Mouse (Mus musculus): ENCODE data around the gene Cacnb2. TPM values are rescaled to one million over a fixed set of nuclear protein-coding genes. Genes with fewer than 3 reads are reported as not detected.

Gene Cacnb2
- 2.5 and 2.8 TPM in 2 replicates for polyA plus RNA-seq (2015; fragmentation: Nextera tagmentation; extraction: Ambion mirVana)

DNA sequence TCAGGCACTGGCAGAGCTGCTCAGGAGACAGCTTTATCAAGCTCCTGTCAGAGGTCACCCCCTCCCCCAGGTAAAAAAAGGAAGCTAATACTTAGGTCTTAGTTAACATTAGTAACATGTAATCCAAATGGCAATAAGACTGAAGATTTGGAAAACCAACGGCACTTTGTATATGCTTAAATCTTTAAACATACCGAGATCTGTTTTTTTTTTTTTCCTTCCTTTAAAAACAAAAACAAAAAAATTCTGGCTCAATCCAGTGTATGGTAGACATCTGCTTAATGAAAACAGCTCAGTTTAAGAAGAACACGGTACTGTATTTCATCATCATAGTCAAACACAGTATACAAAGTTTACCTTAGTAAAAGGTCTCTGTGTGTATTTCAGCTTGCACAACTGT is at the start of gene Cacnb2:
TSS of gene Cacnb2 (plus strand) at position 301 of the 400 bp plus-strand sequence.
- peak within 1 kb of the TSS; percentile 56 for H3K9ac ChIP-seq
- peak within 1 kb of the TSS; percentile 92 for H3K4me2 ChIP-seq
- H3K27me3 ChIP-seq = peaks cover 3% of the 10 kb centered on the region; the same call in 1 of the 2 replicates
- peak within 1 kb of the TSS; percentile 44; the same call in 1 of the 2 replicates for H3K27ac ChIP-seq
- no peaks in the 10 kb centered on the region for H3K9me3 ChIP-seq
- peak within 1 kb of the TSS; percentile 58 for H3K4me3 ChIP-seq
- WGBS = 54% methylated on average over 3 of the region's 3 CpGs
- H3K4me1 ChIP-seq = peaks cover 10% of the 10 kb centered on the region; the same call in 1 of the 2 replicates
- no peak for ATAC-seq (ENCODE audit: insufficient number of reproducible peaks, low FRiP score, low TSS enrichment, low read depth)
- H3K36me3 ChIP-seq = no peaks in the 10 kb centered on the region

DNA sequence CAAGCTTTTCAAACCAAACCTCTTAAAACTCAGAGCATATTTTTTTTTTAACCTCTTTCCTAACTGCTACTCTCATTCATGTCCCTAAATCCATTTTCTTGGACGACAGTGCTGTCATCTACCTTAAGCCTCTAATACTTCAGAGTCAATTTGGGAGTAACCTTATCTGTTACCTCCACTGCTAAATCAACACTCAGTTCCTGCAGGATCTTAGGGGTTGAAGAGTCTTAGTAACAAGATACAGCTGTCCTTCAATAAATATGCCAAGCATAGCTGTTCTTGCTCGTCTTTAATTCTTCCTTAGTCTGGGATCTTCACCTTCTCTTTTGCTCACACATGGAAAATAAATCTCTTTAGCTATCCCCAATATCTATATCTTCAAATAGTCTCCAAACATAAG is 34.9 kb upstream of the Cacnb2 start:
- Histone ChIP-seq H3K4me2 (no peak overlapping the region), H3K4me1 (no peaks in the 10 kb centered on the region), H3K36me3 (no peaks in the 10 kb centered on the region), H3K4me3 (no peak overlapping the region), H3K27ac (no peak overlapping the region), H3K27me3 (no peaks in the 10 kb centered on the region), H3K9me3 (no peaks in the 10 kb centered on the region), H3K9ac (no peak overlapping the region)
- no peak for ATAC-seq (ENCODE audit: insufficient number of reproducible peaks, low FRiP score, low TSS enrichment, low read depth)
- WGBS = 34% methylated on average over 2 of the region's 2 CpGs

DNA sequence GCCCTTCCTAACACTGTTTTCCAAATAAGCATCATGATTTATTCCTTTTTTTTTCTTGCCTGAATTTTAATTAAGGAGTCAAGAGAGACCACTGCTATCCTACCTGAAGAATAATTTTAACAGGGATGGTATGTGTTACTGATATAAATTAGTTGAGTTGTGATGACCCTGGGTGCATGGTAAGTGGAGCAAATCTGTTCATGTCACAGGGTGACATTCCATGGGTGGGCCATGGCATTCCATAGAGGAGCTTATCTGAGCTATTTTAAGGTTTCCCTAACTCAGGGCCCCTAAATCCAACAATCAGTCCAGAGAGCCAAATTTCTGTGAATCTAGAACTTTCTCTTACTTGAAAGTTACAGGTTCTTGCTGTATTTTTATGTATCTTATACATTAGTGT is 31.6 kb upstream of the Cacnb2 start:
- ATAC-seq (ENCODE audit: insufficient number of reproducible peaks, low FRiP score, low TSS enrichment, low read depth) = no peak
- H3K9ac ChIP-seq = no peak overlapping the region
- no peak overlapping the region for H3K4me3 ChIP-seq
- H3K9me3 ChIP-seq = no peaks in the 10 kb centered on the region
- no peaks in the 10 kb centered on the region for H3K27me3 ChIP-seq
- H3K27ac ChIP-seq = no peak overlapping the region
- no peaks in the 10 kb centered on the region for H3K4me1 ChIP-seq
- no peaks in the 10 kb centered on the region for H3K36me3 ChIP-seq
- H3K4me2 ChIP-seq = no peak overlapping the region

GRCm38 (mm10) chr2:14589541-14589940 is 13.3 kb upstream of the Cacnb2 start:
- WGBS = 70% methylated on average over 4 of the region's 4 CpGs
- no peak for ATAC-seq (ENCODE audit: insufficient number of reproducible peaks, low FRiP score, low TSS enrichment, low read depth)
- no peaks in the 10 kb centered on the region for H3K36me3 ChIP-seq
- H3K27me3 ChIP-seq = no peaks in the 10 kb centered on the region
- H3K27ac ChIP-seq = no peak overlapping the region
- no peak overlapping the region for H3K9ac ChIP-seq
- H3K4me2 ChIP-seq = no peak overlapping the region
- H3K4me1 ChIP-seq = no peaks in the 10 kb centered on the region
- H3K9me3 ChIP-seq = no peaks in the 10 kb centered on the region
- H3K4me3 ChIP-seq = no peak overlapping the region

- H3K27me3 ChIP-seq = no peaks in the 10 kb centered on the region
- no peak overlapping the region for H3K4me2 ChIP-seq
- no peak overlapping the region for H3K4me3 ChIP-seq
- ATAC-seq (ENCODE audit: insufficient number of reproducible peaks, low FRiP score, low TSS enrichment, low read depth) = no peak
- H3K9ac ChIP-seq = no peak overlapping the region
- H3K4me1 ChIP-seq = no peaks in the 10 kb centered on the region
- H3K9me3 ChIP-seq = no peaks in the 10 kb centered on the region
- H3K27ac ChIP-seq = no peak overlapping the region
- no peaks in the 10 kb centered on the region for H3K36me3 ChIP-seq
Measured at GRCm38 (mm10) chr2:14597909-14598563, 4.9 kb upstream of the Cacnb2 start.

GRCm38 (mm10) chr2:14603784-14604781 is 1.2 kb downstream of the Cacnb2 start:
- peaks cover 3% of the 10 kb centered on the region; the same call in 1 of the 2 replicates for H3K27me3 ChIP-seq
- WGBS = 0% methylated on average over 79 of the region's 83 CpGs
- H3K4me1 ChIP-seq = peaks cover 10% of the 10 kb centered on the region; the same call in 1 of the 2 replicates
- ATAC-seq (ENCODE audit: insufficient number of reproducible peaks, low FRiP score, low TSS enrichment, low read depth) = peak; percentile 85
- H3K4me2 ChIP-seq = peak overlapping the region; percentile 92
- peak overlapping the region; percentile 44; the same call in 1 of the 2 replicates for H3K27ac ChIP-seq
- peak overlapping the region; percentile 58 for H3K4me3 ChIP-seq
- no peaks in the 10 kb centered on the region for H3K9me3 ChIP-seq
- peak overlapping the region; percentile 56 for H3K9ac ChIP-seq
- H3K36me3 ChIP-seq = no peaks in the 10 kb centered on the region

DNA sequence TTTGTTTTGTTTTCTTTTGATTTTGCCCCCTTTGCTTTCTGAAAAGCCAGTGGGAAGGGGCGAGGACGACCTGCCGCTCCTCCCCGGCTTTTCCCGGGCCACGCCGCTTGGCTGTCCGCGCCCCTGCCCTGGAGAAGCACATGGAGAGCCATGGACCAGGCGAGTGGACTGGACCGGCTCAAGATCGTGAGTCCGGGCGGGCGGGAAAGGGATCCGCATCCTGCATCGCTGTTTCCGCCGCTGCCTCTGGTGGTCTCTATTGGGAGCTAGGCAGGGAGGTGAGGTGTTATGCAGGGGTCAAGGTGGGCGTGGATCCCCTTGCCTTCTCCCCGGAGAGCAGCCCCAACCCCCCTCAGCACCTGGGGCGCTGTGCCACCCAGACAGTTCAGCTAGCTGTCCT is 1.9 kb downstream of the Cacnb2 start:
- Histone ChIP-seq H3K27me3 (peaks cover 3% of the 10 kb centered on the region; the same call in 1 of the 2 replicates), H3K4me3 (peak overlapping the region; percentile 58), H3K27ac (no peak overlapping the region), H3K9ac (peak overlapping the region; percentile 56), H3K4me2 (peak overlapping the region; percentile 92), H3K36me3 (no peaks in the 10 kb centered on the region), H3K9me3 (no peaks in the 10 kb centered on the region), H3K4me1 (peaks cover 10% of the 10 kb centered on the region; the same call in 1 of the 2 replicates)
- no peak for ATAC-seq (ENCODE audit: insufficient number of reproducible peaks, low FRiP score, low TSS enrichment, low read depth)
- 1% methylated on average over 22 of the region's 22 CpGs for WGBS

DNA sequence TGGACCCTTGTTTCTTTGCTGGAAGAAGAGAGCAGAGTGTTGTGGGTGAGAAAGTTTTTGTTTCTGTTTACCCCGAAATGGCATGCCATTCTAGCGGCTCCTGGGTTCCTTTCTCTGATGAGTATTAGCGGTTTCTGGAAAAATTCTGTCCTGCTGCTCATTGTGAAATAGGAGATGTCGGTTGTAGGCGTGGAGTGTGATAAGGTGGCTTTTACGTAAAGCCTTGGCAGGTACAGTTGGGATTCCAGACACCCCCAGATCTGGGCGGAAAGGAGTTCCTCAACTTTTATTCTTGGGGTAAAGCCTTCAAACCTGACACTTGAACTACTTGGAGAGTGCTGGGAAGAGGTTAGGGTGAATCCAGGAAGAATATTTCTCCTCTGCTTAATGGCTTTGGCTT is 2.3 kb downstream of the Cacnb2 start:
- H3K4me3 ChIP-seq = peak overlapping the region; percentile 58
- H3K4me1 ChIP-seq = peaks cover 10% of the 10 kb centered on the region; the same call in 1 of the 2 replicates
- no peak for ATAC-seq (ENCODE audit: insufficient number of reproducible peaks, low FRiP score, low TSS enrichment, low read depth)
- peaks cover 3% of the 10 kb centered on the region; the same call in 1 of the 2 replicates for H3K27me3 ChIP-seq
- peak overlapping the region; percentile 56 for H3K9ac ChIP-seq
- peak overlapping the region; percentile 92 for H3K4me2 ChIP-seq
- WGBS = 9% methylated on average over 7 of the region's 7 CpGs
- no peaks in the 10 kb centered on the region for H3K36me3 ChIP-seq
- no peaks in the 10 kb centered on the region for H3K9me3 ChIP-seq
- no peak overlapping the region for H3K27ac ChIP-seq

DNA sequence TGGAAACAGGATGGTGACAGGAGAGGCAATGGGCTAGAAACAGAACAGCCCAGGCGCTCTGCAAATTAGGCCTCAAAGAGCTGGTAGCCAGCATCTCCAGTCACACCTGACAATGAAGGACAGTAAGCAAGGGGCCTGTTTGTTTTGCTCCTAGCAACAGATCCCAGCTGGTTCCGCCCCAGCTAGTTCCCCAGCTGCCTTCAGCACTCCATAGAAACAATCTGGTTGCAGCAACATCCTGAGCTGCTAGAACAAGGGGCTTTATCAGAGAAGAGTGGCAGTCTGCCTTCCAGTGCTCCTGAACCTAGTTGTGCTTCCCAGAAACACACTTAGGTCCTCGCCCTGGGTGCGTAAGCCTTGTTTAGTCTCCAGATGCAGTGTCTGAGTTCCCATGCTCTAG is 5.7 kb downstream of the Cacnb2 start:
- H3K27me3 ChIP-seq = peaks cover under 1% of the 10 kb centered on the region; the same call in 1 of the 2 replicates
- no peak overlapping the region for H3K4me3 ChIP-seq
- H3K9ac ChIP-seq = no peak overlapping the region
- H3K4me2 ChIP-seq = no peak overlapping the region
- peaks cover 9% of the 10 kb centered on the region; the same call in 1 of the 2 replicates for H3K4me1 ChIP-seq
- no peak for ATAC-seq (ENCODE audit: insufficient number of reproducible peaks, low FRiP score, low TSS enrichment, low read depth)
- no peaks in the 10 kb centered on the region for H3K9me3 ChIP-seq
- no peak overlapping the region for H3K27ac ChIP-seq
- no peaks in the 10 kb centered on the region for H3K36me3 ChIP-seq
- WGBS = 72% methylated on average over 4 of the region's 4 CpGs

- ATAC-seq (ENCODE audit: insufficient number of reproducible peaks, low FRiP score, low TSS enrichment, low read depth) = no peak
- H3K9ac ChIP-seq = no peak overlapping the region
- H3K9me3 ChIP-seq = no peaks in the 10 kb centered on the region
- no peak overlapping the region for H3K27ac ChIP-seq
- WGBS = 73% methylated on average over 4 of the region's 4 CpGs
- H3K4me3 ChIP-seq = no peak overlapping the region
- no peaks in the 10 kb centered on the region for H3K27me3 ChIP-seq
- no peaks in the 10 kb centered on the region for H3K4me1 ChIP-seq
- H3K36me3 ChIP-seq = no peaks in the 10 kb centered on the region
- H3K4me2 ChIP-seq = no peak overlapping the region
Measured at GRCm38 (mm10) chr2:14612705-14613104, 9.8 kb downstream of the Cacnb2 start.

DNA sequence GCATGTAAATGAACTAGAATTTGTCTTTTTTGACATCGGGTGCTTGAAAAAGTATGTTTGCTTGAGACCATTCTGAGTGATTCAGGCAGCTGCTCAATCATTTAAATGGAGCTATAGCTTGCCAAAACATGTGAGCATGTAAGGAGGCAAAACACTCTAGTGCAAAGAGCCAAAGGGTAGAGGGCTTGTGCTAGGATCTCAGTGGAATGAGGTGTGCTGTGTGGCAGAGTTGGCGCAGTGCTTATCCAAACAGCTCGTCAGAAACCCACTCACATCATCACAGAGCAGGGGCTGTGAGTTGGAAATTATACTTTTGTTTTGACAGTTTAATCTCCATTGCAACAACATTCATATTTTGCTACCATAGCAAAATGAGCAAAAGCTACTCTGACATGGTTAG is 13.5 kb downstream of the Cacnb2 start:
- H3K27me3 ChIP-seq = no peaks in the 10 kb centered on the region
- 88% methylated on average over 3 of the region's 3 CpGs for WGBS
- no peaks in the 10 kb centered on the region for H3K4me1 ChIP-seq
- no peak overlapping the region for H3K27ac ChIP-seq
- ATAC-seq (ENCODE audit: insufficient number of reproducible peaks, low FRiP score, low TSS enrichment, low read depth) = no peak
- H3K36me3 ChIP-seq = no peaks in the 10 kb centered on the region
- H3K9ac ChIP-seq = no peak overlapping the region
- no peak overlapping the region for H3K4me3 ChIP-seq
- no peaks in the 10 kb centered on the region for H3K9me3 ChIP-seq
- H3K4me2 ChIP-seq = no peak overlapping the region
